Mouse (Mus musculus) stomach, adult 2 months (tissue): Measurements from ENCODE around the gene Nt5c3. TPM values are rescaled to one million over a fixed set of nuclear protein-coding genes. Genes with fewer than 3 reads are reported as not detected.

Experiments
- polyA plus RNA-seq: library from polyadenylated mRNA; depleted of rRNA; stranded (reverse); fragments of >200 nt; gene quantifications from 2 replicates; pipeline ENCODE4 v1.2.3, GENCODE M21; 2012; rRNA removed

Nt5c3 gene
- polyA plus RNA-seq = 2.8 TPM in 2 replicates

GRCm38 (mm10) chr6:56923726-56924707 lies at the start of gene Nt5c3, which contains the start of gene Vmn1r4:
Nt5c3 (minus strand) TSS chr6:56923932.
Vmn1r4 (plus strand) TSS chr6:56924015.

GRCm38 (mm10) chr6:56969973-56970372 lies 46.2 kb upstream of the Nt5c3 start, which contains the start of gene Vmn1r5:
Vmn1r5 (plus strand) TSS chr6:56970273.

Other genes starting within 250 kb of the Nt5c3 start
- 0.67 TPM in 1 of 2 replicates, not detected in the other for gene Lsm5, start 219.2 kb downstream of the Nt5c3 start, polyA plus RNA-seq
- 2.7 and 2.9 TPM in 2 replicates for gene Avl9, start 209.0 kb downstream of the Nt5c3 start, polyA plus RNA-seq
- gene Kbtbd2, start 126.1 kb downstream of the Nt5c3 start, polyA plus RNA-seq = 1.0 and 1.8 TPM in 2 replicates
- 11.7 and 31.5 TPM in 2 replicates for gene Fkbp9, start 91.9 kb downstream of the Nt5c3 start, polyA plus RNA-seq
- not detected in 2 replicates for gene Vmn1r4, start 83 bp upstream of the Nt5c3 start, polyA plus RNA-seq
- not detected in 2 replicates for gene Vmn1r5, start 46.3 kb upstream of the Nt5c3 start, polyA plus RNA-seq
- gene Vmn1r6, start 73.3 kb upstream of the Nt5c3 start, polyA plus RNA-seq = not detected in 2 replicates
- not detected in 2 replicates for gene Vmn1r7, start 101.4 kb upstream of the Nt5c3 start, polyA plus RNA-seq
- gene Vmn1r8, start 108.4 kb upstream of the Nt5c3 start, polyA plus RNA-seq = not detected in 2 replicates
- not detected in 2 replicates for gene Vmn1r9, start 142.9 kb upstream of the Nt5c3 start, polyA plus RNA-seq
- gene Vmn1r10, start 185.5 kb upstream of the Nt5c3 start, polyA plus RNA-seq = not detected in 2 replicates
- gene Vmn1r11, start 209.5 kb upstream of the Nt5c3 start, polyA plus RNA-seq = not detected in 2 replicates
- gene Vmn1r12, start 233.0 kb upstream of the Nt5c3 start, polyA plus RNA-seq = not detected in 2 replicates